Mouse (Mus musculus) neural tube, embryonic 15.5 days (tissue): ENCODE results near the gene Slpi. TPM values are rescaled to one million over a fixed set of nuclear protein-coding genes. Genes with fewer than 3 reads are reported as not detected.

Experiments
- ATAC-seq: fragments of 200-750 bp; cut with Nextera tagmentation; 2 replicates; pipeline ENCODE4 v1.8.0; 2017; ENCODE audit warnings: mild to moderate bottlenecking, moderate TSS enrichment, moderate library complexity; ENCODE audit not compliant: low FRiP score
- H3K27ac ChIP-seq: fragments of 300-500 bp; sonication (generic); replicated peaks from 2 replicates; pipeline ENCODE4 v1.5.1; 2015; ENCODE audit warnings: mild to moderate bottlenecking, inconsistent platforms
- H3K27me3 ChIP-seq: fragments of 300-500 bp; sonication (generic); replicated peaks from 2 replicates; pipeline ENCODE4 v1.6.1; 2015; ENCODE audit warnings: inconsistent platforms
- H3K36me3 ChIP-seq: fragments of 300-500 bp; sonication (generic); 2 replicates; pipeline ENCODE4 v1.6.1; 2015; ENCODE audit warnings: inconsistent platforms
- H3K4me1 ChIP-seq: fragments of 300-500 bp; sonication (generic); 2 replicates; pipeline ENCODE4 v1.6.1; 2015; ENCODE audit warnings: inconsistent platforms
- H3K4me2 ChIP-seq: fragments of 300-500 bp; sonication (generic); 2 replicates; pipeline ENCODE4 v1.6.1; 2015; ENCODE audit warnings: inconsistent platforms, mild to moderate bottlenecking, moderate library complexity
- H3K4me3 ChIP-seq: fragments of 300-500 bp; sonication (generic); replicated peaks from 2 replicates; pipeline ENCODE4 v1.5.1; 2015; ENCODE audit warnings: mild to moderate bottlenecking, inconsistent platforms
- H3K9ac ChIP-seq: fragments of 300-500 bp; sonication (generic); replicated peaks from 2 replicates; pipeline ENCODE4 v1.6.1; 2015; ENCODE audit warnings: mild to moderate bottlenecking, inconsistent platforms
- H3K9me3 ChIP-seq: fragments of 300-500 bp; sonication (generic); replicated peaks from 2 replicates; pipeline ENCODE4 v1.6.1; 2016; ENCODE audit warnings: inconsistent platforms
- WGBS: fragments of 180-500 bp; shearing (Covaris S2); methylation state at CpG from one replicate; pipeline ENCODE4 v1.1.7; 2015; ENCODE audit warnings: mixed read lengths; 5-methylcytosine and 5-hydroxymethylcytosine counted together
- polyA plus RNA-seq: library from polyadenylated mRNA; unstranded; fragments of >200 nt; fragmentation: Nextera tagmentation; extraction: Ambion mirVana; gene quantifications from 2 replicates; pipeline ENCODE4 v1.2.1, GENCODE M21; 2015

Slpi gene
- polyA plus RNA-seq, 1 experiment from 2014 or later: 0.36 TPM

GRCm38 (mm10) chr2:164418308-164418875, 29.5 kb upstream of the Slpi start:
- no peak overlapping the region for H3K9ac ChIP-seq
- no peak overlapping the region for H3K4me3 ChIP-seq
- H3K4me1 ChIP-seq: peaks cover 3% of the 10 kb centered on the region; the same call in 1 of the 2 replicates
- H3K4me2 ChIP-seq: no peak overlapping the region
- H3K9me3 ChIP-seq: no peaks in the 10 kb centered on the region
- H3K36me3 ChIP-seq: no peaks in the 10 kb centered on the region
- no peak overlapping the region for H3K27ac ChIP-seq
- peaks cover 10% of the 10 kb centered on the region; the same call in 1 of the 2 replicates for H3K27me3 ChIP-seq
- ATAC-seq: no peak
- WGBS: 35% methylated on average over 3 of the region's 3 CpGs

- no peak overlapping the region for H3K9ac ChIP-seq
- peaks cover 3% of the 10 kb centered on the region; the same call in 1 of the 2 replicates for H3K4me1 ChIP-seq
- no peaks in the 10 kb centered on the region for H3K9me3 ChIP-seq
- H3K27me3 ChIP-seq: peaks cover 10% of the 10 kb centered on the region; the same call in 1 of the 2 replicates
- no peak overlapping the region for H3K4me2 ChIP-seq
- ATAC-seq: no peak
- H3K36me3 ChIP-seq: no peaks in the 10 kb centered on the region
- H3K27ac ChIP-seq: no peak overlapping the region
- no peak overlapping the region for H3K4me3 ChIP-seq
- 3% methylated on average over 2 of the region's 2 CpGs for WGBS
Measured at GRCm38 (mm10) chr2:164417198-164417597, 28.3 kb upstream of the Slpi start.

- Histone ChIP-seq H3K4me2 (peak overlapping the region; percentile 49), H3K9me3 (no peaks in the 10 kb centered on the region), H3K9ac (no peak overlapping the region), H3K27me3 (peaks cover 21% of the 10 kb centered on the region), H3K36me3 (no peaks in the 10 kb centered on the region), H3K27ac (no peak overlapping the region), H3K4me1 (peaks cover 3% of the 10 kb centered on the region; the same call in 1 of the 2 replicates), H3K4me3 (peak overlapping the region; percentile 23)
- 70% methylated on average over 10 of the region's 10 CpGs for WGBS
- no peak for ATAC-seq
Measured at GRCm38 (mm10) chr2:164414581-164414980, 25.7 kb upstream of the Slpi start.

DNA sequence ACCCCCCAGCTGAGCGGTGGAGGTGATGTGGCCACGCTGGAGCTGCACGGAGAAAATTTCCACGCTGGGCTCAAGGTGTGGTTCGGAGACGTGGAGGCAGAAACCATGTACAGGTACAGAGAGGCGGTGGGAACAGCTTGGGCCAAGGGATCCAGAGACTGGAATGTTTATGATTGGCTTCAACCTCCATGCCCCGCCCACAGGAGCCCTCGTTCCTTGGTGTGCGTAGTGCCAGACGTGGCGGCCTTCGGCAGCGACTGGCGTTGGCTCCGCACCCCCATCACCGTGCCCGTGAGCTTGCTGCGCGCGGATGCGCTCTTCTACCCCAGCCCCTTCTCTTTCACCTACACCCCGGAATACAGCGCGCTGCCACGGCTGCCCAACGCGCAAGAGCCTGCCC, 25.3 kb upstream of the Slpi start:
- 26% methylated on average over 28 of the region's 28 CpGs for WGBS

DNA sequence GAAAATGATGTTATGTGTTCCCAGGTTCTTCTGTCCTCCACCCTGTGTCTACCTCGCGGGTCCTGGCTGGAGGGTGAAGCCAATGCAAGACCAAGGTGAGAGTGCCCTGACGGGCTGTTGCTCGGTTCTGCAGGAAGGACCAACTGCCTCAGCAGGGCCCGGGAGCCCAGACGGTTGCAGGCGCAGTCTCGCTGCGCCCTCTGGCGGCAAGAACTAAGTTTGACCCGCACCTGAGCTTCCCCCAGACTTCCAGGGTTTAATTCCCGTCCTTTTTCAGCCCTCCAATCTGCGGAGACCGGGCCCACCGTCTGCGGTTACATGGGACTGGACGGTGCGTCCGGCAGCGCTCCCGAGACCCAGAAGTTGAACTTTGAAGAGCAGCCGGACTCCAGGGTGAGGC, 18.8 kb upstream of the Slpi start:
- 2% methylated on average over 22 of the region's 22 CpGs for WGBS

More for the DNA sequence above, 25.3 kb upstream of the Slpi start:
- H3K27ac ChIP-seq: no peak overlapping the region
- H3K9ac ChIP-seq: no peak overlapping the region
- H3K4me3 ChIP-seq: peak overlapping the region; percentile 23
- H3K9me3 ChIP-seq: no peaks in the 10 kb centered on the region
- no peak for ATAC-seq
- H3K27me3 ChIP-seq: peaks cover 26% of the 10 kb centered on the region
- peak overlapping the region; percentile 49 for H3K4me2 ChIP-seq
- peaks cover 3% of the 10 kb centered on the region; the same call in 1 of the 2 replicates for H3K4me1 ChIP-seq
- no peaks in the 10 kb centered on the region for H3K36me3 ChIP-seq

DNA sequence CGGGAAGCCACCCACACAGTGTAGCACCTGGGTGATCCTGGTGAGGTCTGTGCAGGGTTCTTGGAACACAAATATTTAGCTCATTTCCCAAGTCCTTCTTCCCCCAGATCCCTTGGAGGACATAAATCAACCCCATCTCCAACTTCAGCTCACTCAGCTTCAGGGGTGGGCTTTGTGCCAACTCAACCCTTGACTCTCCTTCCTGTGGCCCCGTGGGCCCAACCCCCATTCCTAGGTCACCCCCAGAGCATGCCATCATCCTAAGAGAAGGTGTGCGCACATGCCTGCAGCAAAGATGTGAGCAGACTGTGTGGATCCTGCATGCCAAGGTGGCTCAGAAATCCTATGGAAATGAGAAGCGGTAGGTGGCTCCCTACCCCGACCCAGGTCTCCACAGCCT, 16.6 kb upstream of the Slpi start:
- no peak overlapping the region for H3K4me3 ChIP-seq
- no peak overlapping the region for H3K4me2 ChIP-seq
- H3K9me3 ChIP-seq: no peaks in the 10 kb centered on the region
- no peak overlapping the region for H3K27ac ChIP-seq
- WGBS: 41% methylated on average over 5 of the region's 5 CpGs
- H3K9ac ChIP-seq: no peak overlapping the region
- peaks cover 29% of the 10 kb centered on the region for H3K4me1 ChIP-seq
- H3K36me3 ChIP-seq: no peaks in the 10 kb centered on the region
- H3K27me3 ChIP-seq: peaks cover 98% of the 10 kb centered on the region
- no peak for ATAC-seq

More for the DNA sequence above, 18.8 kb upstream of the Slpi start:
- no peaks in the 10 kb centered on the region for H3K36me3 ChIP-seq
- no peak overlapping the region for H3K4me2 ChIP-seq
- H3K27ac ChIP-seq: no peak overlapping the region
- H3K9ac ChIP-seq: no peak overlapping the region
- peaks cover 23% of the 10 kb centered on the region for H3K4me1 ChIP-seq
- peaks cover 79% of the 10 kb centered on the region for H3K27me3 ChIP-seq
- ATAC-seq: no peak
- H3K9me3 ChIP-seq: no peaks in the 10 kb centered on the region
- no peak overlapping the region for H3K4me3 ChIP-seq

GRCm38 (mm10) chr2:164405060-164405459, 16.2 kb upstream of the Slpi start, which contains the start of gene Matn4:
Gene Matn4, minus strand, starts transcription at chr2:164405160.
- WGBS: 10% methylated on average over 9 of the region's 9 CpGs
- Histone ChIP-seq H3K4me1 (peaks cover 33% of the 10 kb centered on the region), H3K27me3 (peaks cover 98% of the 10 kb centered on the region), H3K4me2 (peak within 1 kb of the TSS; percentile 61), H3K9me3 (no peaks in the 10 kb centered on the region), H3K27ac (no peak within 1 kb of the TSS), H3K9ac (peak within 1 kb of the TSS; percentile 2), H3K36me3 (no peaks in the 10 kb centered on the region), H3K4me3 (peak within 1 kb of the TSS; percentile 35)
- no peak for ATAC-seq

GRCm38 (mm10) chr2:164404082-164404990, 15.4 kb upstream of the Slpi start:
- Histone ChIP-seq H3K9me3 (no peaks in the 10 kb centered on the region), H3K9ac (peak overlapping the region; percentile 2), H3K27ac (no peak overlapping the region), H3K4me3 (peak overlapping the region; percentile 35), H3K36me3 (no peaks in the 10 kb centered on the region), H3K4me1 (peaks cover 33% of the 10 kb centered on the region), H3K27me3 (peaks cover 98% of the 10 kb centered on the region), H3K4me2 (peak overlapping the region; percentile 61)
- ATAC-seq: no peak
- 2% methylated on average over 44 of the region's 49 CpGs for WGBS

GRCm38 (mm10) chr2:164403396-164404081, 14.6 kb upstream of the Slpi start:
- 16% methylated on average over 14 of the region's 14 CpGs for WGBS
- Histone ChIP-seq H3K4me1 (peaks cover 33% of the 10 kb centered on the region), H3K4me2 (peak overlapping the region; percentile 61; the same call in 1 of the 2 replicates), H3K36me3 (no peaks in the 10 kb centered on the region), H3K9ac (no peak overlapping the region), H3K4me3 (no peak overlapping the region), H3K9me3 (no peaks in the 10 kb centered on the region; the same call in 1 of the 2 replicates), H3K27ac (no peak overlapping the region), H3K27me3 (peaks cover 98% of the 10 kb centered on the region)
- no peak for ATAC-seq

- 3% methylated on average over 17 of the region's 17 CpGs for WGBS
- ATAC-seq: no peak
- Histone ChIP-seq H3K36me3 (no peaks in the 10 kb centered on the region), H3K4me3 (no peak within 1 kb of the TSS), H3K27ac (no peak within 1 kb of the TSS), H3K9me3 (no peaks in the 10 kb centered on the region; the same call in 1 of the 2 replicates), H3K4me2 (peak within 1 kb of the TSS; percentile 61; the same call in 1 of the 2 replicates), H3K4me1 (peaks cover 32% of the 10 kb centered on the region), H3K27me3 (peaks cover 91% of the 10 kb centered on the region), H3K9ac (no peak within 1 kb of the TSS)
Measured at GRCm38 (mm10) chr2:164402906-164403305, 14.0 kb upstream of the Slpi start, which contains the start of gene Rbpjl. Gene Rbpjl, plus strand, starts transcription at chr2:164403141.

DNA sequence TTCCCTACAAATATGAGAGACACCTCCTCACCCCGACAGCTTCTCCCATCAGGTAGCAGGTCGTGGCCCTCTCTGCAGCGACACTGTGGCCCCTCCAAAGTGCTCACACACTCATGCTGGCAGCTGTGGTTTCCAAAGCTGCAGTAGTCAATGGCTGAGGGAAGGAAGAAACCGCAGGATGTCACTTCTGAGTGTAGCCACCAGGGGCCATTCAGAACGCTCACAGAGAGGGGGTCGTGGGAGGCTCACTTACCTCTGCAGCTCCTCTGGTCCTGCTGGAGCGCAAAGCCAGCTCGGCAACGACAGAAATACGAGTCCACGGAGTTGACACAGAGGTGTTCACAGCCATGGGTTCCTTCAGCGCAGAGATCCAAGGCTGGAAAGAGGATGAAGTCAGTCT, 8.0 kb upstream of the Slpi start:
- 75% methylated on average over 12 of the region's 12 CpGs for WGBS
- Histone ChIP-seq H3K9me3 (no peaks in the 10 kb centered on the region; the same call in 1 of the 2 replicates), H3K4me2 (no peak overlapping the region), H3K4me3 (no peak overlapping the region), H3K27me3 (peaks cover 38% of the 10 kb centered on the region), H3K4me1 (peaks cover 10% of the 10 kb centered on the region), H3K36me3 (no peaks in the 10 kb centered on the region), H3K9ac (no peak overlapping the region), H3K27ac (no peak overlapping the region)
- no peak for ATAC-seq
